Mouse (Mus musculus) limb, embryonic 10.5 days (tissue): ENCODE results near the gene Actn3. TPM values are rescaled to one million over a fixed set of nuclear protein-coding genes. Genes with fewer than 3 reads are reported as not detected.
"Not testable (repeated sequence)": the region's sequence is repeated elsewhere in the genome, so short reads cannot be mapped to it uniquely, and the experiment has no call there.

Source experiments
- DNase-seq: peaks from one replicate; pipeline ENCODE4 v3.0.0-alpha.2; 2017; ENCODE audit warnings: low spot score
- H3K27ac ChIP-seq: fragments of 300-500 bp; sonication (generic); 2 replicates; pipeline ENCODE4 v1.5.1; 2016; ENCODE audit warnings: mild to moderate bottlenecking
- H3K27me3 ChIP-seq: fragments of 300-500 bp; sonication (generic); 2 replicates; pipeline ENCODE4 v1.6.1; 2016; ENCODE audit warnings: low read depth, mild to moderate bottlenecking; ENCODE audit not compliant: poor library complexity, severe bottlenecking
- H3K36me3 ChIP-seq: fragments of 300-500 bp; sonication (generic); 2 replicates; pipeline ENCODE4 v1.6.1; 2016; ENCODE audit warnings: mild to moderate bottlenecking, moderate library complexity
- H3K4me1 ChIP-seq: fragments of 300-500 bp; sonication (generic); 2 replicates; pipeline ENCODE4 v1.6.1; 2016
- H3K4me3 ChIP-seq: fragments of 300-500 bp; sonication (generic); 2 replicates; pipeline ENCODE4 v1.5.1; 2016; ENCODE audit warnings: mild to moderate bottlenecking, moderate library complexity
- H3K9me3 ChIP-seq: fragments of 300-500 bp; sonication (generic); replicated peaks from 2 replicates; pipeline ENCODE4 v1.6.1; 2016; ENCODE audit warnings: mild to moderate bottlenecking
- WGBS: fragments of 180-500 bp; shearing (Covaris S2); methylation state at CpG from one replicate; pipeline ENCODE4 v1.1.7; 2016; 5-methylcytosine and 5-hydroxymethylcytosine counted together
- polyA plus RNA-seq: library from polyadenylated mRNA; unstranded; fragments of >200 nt; fragmentation: Nextera tagmentation; extraction: Ambion mirVana; gene quantifications from 2 replicates; pipeline ENCODE4 v1.2.1, GENCODE M21; 2016

The Actn3 gene
- polyA plus RNA-seq, 1 experiment from 2014 or later: 2.7 TPM

DNA sequence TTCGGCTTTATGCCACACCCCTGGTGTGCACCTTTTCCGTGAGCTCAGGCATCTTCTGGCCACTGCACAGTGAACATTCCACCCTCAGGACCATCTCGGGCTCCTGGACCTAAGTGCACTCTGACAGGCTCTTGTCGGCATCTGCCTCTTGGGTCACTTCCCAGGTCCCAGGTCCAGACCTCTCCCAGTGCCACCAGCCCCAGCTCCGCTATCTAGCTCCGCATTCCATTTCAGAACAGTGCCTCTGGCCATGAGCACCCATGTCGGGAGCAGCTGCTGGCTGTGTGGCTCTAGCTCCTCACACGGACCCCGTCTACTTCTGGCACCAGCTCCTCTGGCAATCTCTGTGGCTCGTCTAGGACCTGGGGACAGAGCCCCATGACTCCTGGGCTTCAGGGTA, 12.1 kb upstream of the Actn3 start:
- H3K4me1 ChIP-seq: no peaks in the 10 kb centered on the region
- H3K36me3 ChIP-seq: peaks cover 16% of the 10 kb centered on the region
- H3K27me3 ChIP-seq: no peaks in the 10 kb centered on the region
- WGBS: 84% methylated on average over 10 of the region's 10 CpGs
- no peaks in the 10 kb centered on the region for H3K9me3 ChIP-seq
- no peak for DNase-seq
- H3K27ac ChIP-seq: no peak overlapping the region
- H3K4me3 ChIP-seq: no peak overlapping the region

DNA sequence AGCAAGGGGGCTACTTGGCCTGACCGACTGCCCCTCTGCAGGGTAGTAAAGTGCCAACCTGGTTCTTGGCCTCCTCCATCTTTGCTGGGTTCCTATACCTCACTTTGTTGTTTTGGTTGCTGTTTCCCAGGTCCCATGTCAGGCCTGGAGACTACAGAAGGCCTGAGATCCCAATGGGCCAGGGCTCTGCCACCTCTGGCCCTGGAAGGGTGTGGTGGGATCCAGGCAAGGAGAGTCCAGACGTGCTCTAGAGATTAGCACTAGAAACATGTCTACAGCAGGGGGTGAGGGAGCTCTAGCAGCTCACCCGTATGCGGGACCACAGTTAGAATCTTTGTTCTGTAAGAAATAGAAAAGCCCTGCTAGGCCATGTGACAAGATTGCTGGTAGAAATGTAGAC, 6.3 kb upstream of the Actn3 start:
- Histone ChIP-seq H3K4me3 (no peak overlapping the region), H3K27me3 (no peaks in the 10 kb centered on the region), H3K27ac (no peak overlapping the region), H3K4me1 (peaks cover 8% of the 10 kb centered on the region), H3K36me3 (no peaks in the 10 kb centered on the region), H3K9me3 (no peaks in the 10 kb centered on the region)
- no peak for DNase-seq
- WGBS: 83% methylated on average over 4 of the region's 4 CpGs

DNA sequence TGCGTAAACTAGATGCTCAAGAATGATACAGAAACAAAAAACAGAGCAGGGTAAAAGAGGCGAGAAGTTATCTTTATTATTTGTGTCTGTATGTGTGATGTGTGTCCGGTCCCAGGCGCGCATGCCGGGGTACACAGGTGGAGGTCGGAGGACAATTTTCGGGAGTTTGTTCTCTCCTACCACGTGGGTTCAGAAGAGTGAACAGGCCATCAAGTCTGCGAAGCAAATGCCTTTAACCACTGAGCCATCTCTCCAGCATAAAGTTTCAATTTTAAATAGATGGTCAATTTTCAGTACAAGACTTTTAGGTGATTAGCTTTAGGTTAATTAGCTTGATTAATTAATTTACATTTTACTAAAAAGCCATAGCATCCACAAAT, 1.6 kb upstream of the Actn3 start:
- Histone ChIP-seq H3K27ac (no peak overlapping the region), H3K9me3 (no peaks in the 10 kb centered on the region), H3K36me3 (no peaks in the 10 kb centered on the region), H3K4me3 (peak overlapping the region; percentile 88), H3K27me3 (peaks cover 16% of the 10 kb centered on the region), H3K4me1 (peaks cover 28% of the 10 kb centered on the region)
- DNase-seq: no peak
- 62% methylated on average over 10 of the region's 10 CpGs for WGBS

DNA sequence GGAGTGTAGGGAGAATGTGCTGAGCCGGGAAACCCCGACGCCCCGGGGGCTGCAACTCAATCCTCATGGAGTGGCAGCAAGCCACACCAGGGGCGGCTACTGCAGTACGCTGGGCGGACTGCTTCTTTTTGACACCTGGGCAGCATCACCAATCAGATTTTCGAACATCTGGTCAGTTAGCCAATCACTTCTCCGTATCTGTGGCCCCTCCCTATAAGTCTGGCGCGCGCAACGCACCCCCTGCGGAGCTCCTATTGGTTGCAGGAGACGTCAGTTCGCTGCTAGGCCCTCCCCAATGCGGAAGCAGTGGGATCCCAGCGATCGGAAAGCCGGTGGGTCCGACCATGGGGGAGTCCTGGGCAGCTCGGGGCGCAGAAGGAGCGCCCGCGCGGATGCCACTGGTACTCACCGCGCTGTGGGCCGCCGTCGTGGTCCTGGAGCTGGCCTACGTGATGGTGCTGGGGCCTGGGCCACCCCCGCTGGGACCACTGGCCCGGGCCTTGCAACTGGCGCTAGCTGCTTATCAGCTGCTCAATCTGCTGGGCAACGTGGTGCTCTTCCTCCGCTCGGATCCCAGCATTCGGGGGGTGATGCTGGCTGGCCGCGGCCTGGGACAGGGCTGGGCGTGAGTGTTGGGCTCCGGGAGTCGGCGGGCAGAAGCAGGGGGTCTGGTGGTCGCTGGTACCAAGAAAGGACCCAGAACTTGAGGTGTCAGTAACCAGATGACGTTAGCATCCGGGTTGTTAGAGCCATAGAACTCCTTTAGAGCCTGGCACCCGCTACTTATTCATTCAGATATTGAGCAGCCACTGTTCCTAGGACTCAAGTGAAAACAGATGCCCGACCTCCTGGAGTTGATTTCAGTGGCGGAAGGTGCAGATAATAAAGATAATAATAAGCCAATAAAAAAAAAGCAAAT, 955 bp upstream of the Actn3 start, which contains the start of gene Zdhhc24:
Gene Zdhhc24, plus strand, starts transcription at position 264 of the 919 bp plus-strand sequence.
- H3K9me3 ChIP-seq: no peaks in the 10 kb centered on the region
- H3K4me3 ChIP-seq: peak within 1 kb of the TSS; percentile 88
- no peaks in the 10 kb centered on the region for H3K36me3 ChIP-seq
- peaks cover 28% of the 10 kb centered on the region for H3K4me1 ChIP-seq
- H3K27ac ChIP-seq: peak within 1 kb of the TSS; percentile 79
- DNase-seq: peak; percentile 95
- H3K27me3 ChIP-seq: peaks cover 16% of the 10 kb centered on the region
- WGBS: 1% methylated on average over 52 of the region's 52 CpGs

- Histone ChIP-seq H3K9me3 (no peaks in the 10 kb centered on the region), H3K4me1 (peaks cover 28% of the 10 kb centered on the region), H3K27me3 (peaks cover 16% of the 10 kb centered on the region), H3K36me3 (no peaks in the 10 kb centered on the region), H3K27ac (no peak overlapping the region), H3K4me3 (0 out of 2 replicates have a peak overlapping the region, but pooled peaks have one; percentile 6)
- 72% methylated on average over 3 of the region's 3 CpGs for whole genome bisulfite sequencing
- no peak for DNase-seq
Measured at GRCm38 (mm10) chr19:4876755-4877154, 954 bp downstream of the Actn3 start.

DNA sequence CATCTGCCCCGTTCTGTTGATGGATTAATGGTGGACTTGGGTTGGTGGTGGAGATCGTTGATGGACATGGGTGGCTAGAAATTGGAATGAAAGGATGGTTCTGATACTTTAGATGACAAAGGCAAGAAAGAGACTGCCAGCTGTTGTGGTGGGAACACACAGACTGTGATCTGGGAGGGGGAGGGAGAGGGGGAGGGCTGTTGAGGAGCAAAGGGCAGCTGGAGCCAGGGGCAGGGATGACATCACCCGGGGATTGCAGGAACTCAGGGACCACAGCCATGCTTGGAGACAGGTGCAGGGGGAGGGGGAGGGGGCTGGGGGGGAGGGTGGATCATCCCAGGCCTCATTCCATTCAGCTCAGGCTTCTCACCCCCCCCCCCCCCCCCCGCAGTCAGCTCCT, 1.5 kb downstream of the Actn3 start:
- 80% methylated on average over 4 of the region's 4 CpGs for WGBS
- H3K27ac ChIP-seq: no peak overlapping the region
- H3K9me3 ChIP-seq: no peaks in the 10 kb centered on the region
- H3K36me3 ChIP-seq: no peaks in the 10 kb centered on the region
- peaks cover 16% of the 10 kb centered on the region for H3K27me3 ChIP-seq
- DNase-seq: no peak
- no peak overlapping the region for H3K4me3 ChIP-seq
- peaks cover 28% of the 10 kb centered on the region for H3K4me1 ChIP-seq

DNA sequence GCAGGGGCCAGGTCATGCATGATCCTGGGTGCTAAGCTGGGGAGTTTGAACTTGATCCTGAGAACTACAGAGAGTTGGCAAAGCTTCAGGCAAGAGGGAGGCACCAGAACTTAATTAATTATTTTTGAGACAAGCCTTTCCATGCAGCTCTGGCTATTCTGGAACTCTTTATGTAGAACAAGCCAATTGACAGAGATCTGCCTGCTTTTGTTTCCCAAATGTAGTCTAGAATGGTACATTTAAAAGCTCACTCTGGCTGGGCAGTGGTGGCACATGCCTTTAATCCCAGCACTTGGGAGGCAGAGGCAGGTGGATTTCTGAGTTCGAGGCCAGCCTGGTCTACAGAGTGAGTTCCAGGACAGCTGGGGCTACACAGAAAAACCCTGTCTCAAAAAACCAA, 3.1 kb downstream of the Actn3 start:
- H3K4me3 ChIP-seq, H3K9me3 ChIP-seq, H3K36me3 ChIP-seq, H3K27ac ChIP-seq, DNase-seq: not testable (repeated sequence)
- Histone ChIP-seq H3K4me1 (peaks cover 24% of the 10 kb centered on the region), H3K27me3 (peaks cover 16% of the 10 kb centered on the region)
- WGBS: 84% methylated on average over 1 of the region's 1 CpGs

DNA sequence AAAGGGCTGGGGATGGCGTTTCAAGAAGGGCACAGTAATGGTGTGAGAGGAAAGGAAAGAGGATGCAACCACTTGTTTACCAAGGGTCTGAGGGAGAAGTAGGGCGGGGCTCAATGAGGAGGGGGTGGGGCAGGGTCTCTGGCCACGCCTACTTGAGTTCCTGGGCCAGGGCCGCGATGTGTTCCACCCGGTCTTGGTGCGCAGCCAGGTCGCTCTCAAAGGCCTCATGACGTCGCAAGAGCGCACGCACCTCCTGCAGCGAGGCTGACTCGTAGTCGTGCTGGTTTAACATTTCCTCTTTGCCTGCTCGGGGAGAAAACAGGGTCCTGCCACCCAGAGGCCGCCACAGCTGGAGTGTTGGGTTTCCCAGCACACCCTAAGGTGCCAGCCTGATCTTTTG, 12.6 kb downstream of the Actn3 start:
- H3K9me3 ChIP-seq: no peaks in the 10 kb centered on the region
- WGBS: 13% methylated on average over 17 of the region's 17 CpGs
- no peaks in the 10 kb centered on the region for H3K36me3 ChIP-seq
- peaks cover 25% of the 10 kb centered on the region for H3K27me3 ChIP-seq
- no peak for DNase-seq
- H3K4me3 ChIP-seq: 0 out of 2 replicates have a peak overlapping the region, but pooled peaks have one; percentile 13
- no peak overlapping the region for H3K27ac ChIP-seq
- peaks cover 4% of the 10 kb centered on the region; the same call in 1 of the 2 replicates for H3K4me1 ChIP-seq

GRCm38 (mm10) chr19:4863048-4863447, 14.7 kb downstream of the Actn3 start:
- peaks cover 25% of the 10 kb centered on the region for H3K27me3 ChIP-seq
- no peaks in the 10 kb centered on the region for H3K9me3 ChIP-seq
- no peak overlapping the region for H3K4me3 ChIP-seq
- WGBS: 82% methylated on average over 6 of the region's 6 CpGs
- peaks cover 4% of the 10 kb centered on the region; the same call in 1 of the 2 replicates for H3K4me1 ChIP-seq
- H3K36me3 ChIP-seq: no peaks in the 10 kb centered on the region
- DNase-seq: no peak
- H3K27ac ChIP-seq: no peak overlapping the region

- Histone ChIP-seq H3K27me3 (peaks cover 15% of the 10 kb centered on the region; the same call in 1 of the 2 replicates), H3K9me3 (no peaks in the 10 kb centered on the region), H3K36me3 (no peaks in the 10 kb centered on the region), H3K4me1 (peaks cover 17% of the 10 kb centered on the region), H3K4me3 (no peak overlapping the region), H3K27ac (no peak overlapping the region)
- DNase-seq: no peak
- 82% methylated on average over 6 of the region's 6 CpGs for WGBS
Measured at GRCm38 (mm10) chr19:4859081-4859480, 18.6 kb downstream of the Actn3 start.

GRCm38 (mm10) chr19:4855951-4856350, 21.8 kb downstream of the Actn3 start:
- H3K27ac ChIP-seq: no peak overlapping the region
- H3K27me3 ChIP-seq: peaks cover 13% of the 10 kb centered on the region; the same call in 1 of the 2 replicates
- no peaks in the 10 kb centered on the region for H3K9me3 ChIP-seq
- H3K36me3 ChIP-seq: no peaks in the 10 kb centered on the region
- H3K4me3 ChIP-seq: peak overlapping the region; percentile 65
- WGBS: 79% methylated on average over 4 of the region's 4 CpGs
- no peak for DNase-seq
- peaks cover 17% of the 10 kb centered on the region for H3K4me1 ChIP-seq

DNA sequence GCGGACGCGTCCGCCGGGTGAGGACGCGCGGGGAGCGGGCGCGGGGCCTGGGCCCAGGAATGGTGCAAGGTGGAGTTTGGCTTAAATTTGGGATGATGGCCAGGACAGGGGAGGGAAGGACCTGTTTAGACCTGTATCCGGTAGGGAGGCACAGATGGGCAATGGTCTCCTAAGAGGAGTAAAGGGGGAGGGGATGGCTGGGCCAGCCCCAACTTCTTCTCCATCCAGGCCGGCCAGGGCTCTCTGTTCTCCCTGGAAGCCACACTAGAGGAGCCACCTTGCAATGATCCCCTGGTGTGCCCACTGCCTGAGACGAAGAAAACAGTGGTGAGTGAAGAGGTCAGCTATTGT, 22.3 kb downstream of the Actn3 start:
- Histone ChIP-seq H3K36me3 (no peaks in the 10 kb centered on the region), H3K27me3 (peaks cover 13% of the 10 kb centered on the region; the same call in 1 of the 2 replicates), H3K27ac (peak overlapping the region; percentile 66), H3K4me1 (peaks cover 17% of the 10 kb centered on the region), H3K4me3 (peak overlapping the region; percentile 65), H3K9me3 (no peaks in the 10 kb centered on the region)
- WGBS: 3% methylated on average over 14 of the region's 14 CpGs
- no peak for DNase-seq
